Mouse (Mus musculus) forebrain, embryonic 10.5 days (tissue): ENCODE measurements at regions not wholly inside any gene's neighbourhood (a gene's known extent, or its start where the extent isn't known, plus 50 kb on each side); places are given as distances from the start of the nearest gene placed in this dataset.

Experiments used
- DNase-seq: peaks from one replicate; pipeline ENCODE4 v3.0.0-alpha.2; 2017; ENCODE audit warnings: low spot score; ENCODE audit errors: extremely low spot score
- H3K27ac ChIP-seq: fragments of 300-500 bp; sonication (generic); 2 replicates; pipeline ENCODE4 v1.5.1; 2016; ENCODE audit warnings: mild to moderate bottlenecking
- H3K27me3 ChIP-seq: fragments of 300-500 bp; sonication (generic); 2 replicates; pipeline ENCODE4 v1.6.1; 2016; ENCODE audit warnings: mild to moderate bottlenecking; ENCODE audit not compliant: poor library complexity, severe bottlenecking
- H3K36me3 ChIP-seq: fragments of 300-500 bp; sonication (generic); replicated peaks from 2 replicates; pipeline ENCODE4 v1.6.1; 2016; ENCODE audit warnings: mild to moderate bottlenecking, moderate library complexity
- H3K4me1 ChIP-seq: fragments of 300-500 bp; sonication (generic); 2 replicates; pipeline ENCODE4 v1.6.1; 2016
- H3K4me3 ChIP-seq: fragments of 300-500 bp; sonication (generic); 2 replicates; pipeline ENCODE4 v1.5.1; 2016; ENCODE audit warnings: mild to moderate bottlenecking, moderate library complexity
- H3K9me3 ChIP-seq: fragments of 300-500 bp; sonication (generic); 2 replicates; pipeline ENCODE4 v1.6.1; 2016; ENCODE audit warnings: mild to moderate bottlenecking, moderate library complexity
- WGBS: fragments of 180-500 bp; shearing (Covaris S2); methylation state at CpG from one replicate; pipeline ENCODE4 v1.1.7; 2016; 5-methylcytosine and 5-hydroxymethylcytosine counted together

- Histone ChIP-seq H3K27me3 (no peaks in the 10 kb centered on the region), H3K4me1 (peaks cover 14% of the 10 kb centered on the region), H3K36me3 (no peaks in the 10 kb centered on the region), H3K27ac (no peak overlapping the region), H3K4me3 (no peak overlapping the region), H3K9me3 (no peaks in the 10 kb centered on the region)
- WGBS = 40% methylated on average over 4 of the region's 4 CpGs
- DNase-seq = no peak
Observed at GRCm38 (mm10) chr6:93140331-93140731, 197.0 kb upstream of the Adamts9 start.

- 87% methylated on average over 5 of the region's 5 CpGs for WGBS
- Histone ChIP-seq H3K4me1 (peaks cover 16% of the 10 kb centered on the region), H3K4me3 (no peak overlapping the region), H3K27me3 (peaks cover 23% of the 10 kb centered on the region), H3K9me3 (no peaks in the 10 kb centered on the region), H3K27ac (no peak overlapping the region), H3K36me3 (no peaks in the 10 kb centered on the region)
- DNase-seq = no peak
Observed at GRCm38 (mm10) chr6:93133940-93134339, 190.6 kb upstream of the Adamts9 start.

GRCm38 (mm10) chr6:93130946-93131685, 187.8 kb upstream of the Adamts9 start:
- 33% methylated on average over 4 of the region's 4 CpGs for WGBS
- Histone ChIP-seq H3K27me3 (peaks cover 25% of the 10 kb centered on the region), H3K4me3 (no peak overlapping the region), H3K9me3 (no peaks in the 10 kb centered on the region), H3K27ac (no peak overlapping the region; the same call in 1 of the 2 replicates), H3K4me1 (peaks cover 16% of the 10 kb centered on the region), H3K36me3 (no peaks in the 10 kb centered on the region)
- no peak for DNase-seq

- Histone ChIP-seq H3K27me3 (no peaks in the 10 kb centered on the region), H3K36me3 (no peaks in the 10 kb centered on the region), H3K9me3 (no peaks in the 10 kb centered on the region), H3K27ac (no peak overlapping the region), H3K4me1 (0 out of 2 replicates have a peak, but pooled peaks cover 11% of the 10 kb centered on the region), H3K4me3 (no peak overlapping the region)
- no peak for DNase-seq
- WGBS = 92% methylated on average over 12 of the region's 12 CpGs
Observed at GRCm38 (mm10) chr6:93119482-93119881, 176.2 kb upstream of the Adamts9 start.

- WGBS = 94% methylated on average over 3 of the region's 3 CpGs
- no peak overlapping the region for H3K27ac ChIP-seq
- H3K27me3 ChIP-seq = no peaks in the 10 kb centered on the region
- H3K36me3 ChIP-seq = no peaks in the 10 kb centered on the region
- peaks cover 7% of the 10 kb centered on the region; the same call in 1 of the 2 replicates for H3K4me1 ChIP-seq
- no peak for DNase-seq
- no peaks in the 10 kb centered on the region for H3K9me3 ChIP-seq
- no peak overlapping the region for H3K4me3 ChIP-seq
Observed at GRCm38 (mm10) chr6:93113361-93113760, 170.1 kb upstream of the Adamts9 start.

GRCm38 (mm10) chr6:93094730-93095360, 151.6 kb upstream of the Adamts9 start:
- Histone ChIP-seq H3K36me3 (no peaks in the 10 kb centered on the region), H3K4me1 (peaks cover 11% of the 10 kb centered on the region), H3K27me3 (peaks cover 17% of the 10 kb centered on the region), H3K27ac (no peak overlapping the region), H3K9me3 (peaks cover 3% of the 10 kb centered on the region; the same call in 1 of the 2 replicates), H3K4me3 (no peak overlapping the region)
- DNase-seq = no peak
- 10% methylated on average over 5 of the region's 5 CpGs for WGBS

- Histone ChIP-seq H3K4me3 (no peak overlapping the region), H3K27ac (no peak overlapping the region), H3K27me3 (peaks cover 17% of the 10 kb centered on the region), H3K4me1 (peaks cover 11% of the 10 kb centered on the region), H3K36me3 (no peaks in the 10 kb centered on the region), H3K9me3 (peaks cover 3% of the 10 kb centered on the region; the same call in 1 of the 2 replicates)
- WGBS = 82% methylated on average over 2 of the region's 2 CpGs
- DNase-seq = no peak
Observed at GRCm38 (mm10) chr6:93093770-93094169, 150.5 kb upstream of the Adamts9 start.

- Histone ChIP-seq H3K4me3 (no peak overlapping the region), H3K36me3 (no peaks in the 10 kb centered on the region), H3K4me1 (peaks cover 6% of the 10 kb centered on the region; the same call in 1 of the 2 replicates), H3K27ac (no peak overlapping the region), H3K9me3 (no peaks in the 10 kb centered on the region), H3K27me3 (peaks cover 1% of the 10 kb centered on the region; the same call in 1 of the 2 replicates)
- DNase-seq = no peak
- 94% methylated on average over 2 of the region's 2 CpGs for WGBS
Observed at GRCm38 (mm10) chr6:93087329-93087728, 144.0 kb upstream of the Adamts9 start.

- Histone ChIP-seq H3K27me3 (no peaks in the 10 kb centered on the region), H3K27ac (no peak overlapping the region), H3K4me3 (no peak overlapping the region), H3K9me3 (no peaks in the 10 kb centered on the region), H3K36me3 (no peaks in the 10 kb centered on the region), H3K4me1 (peaks cover 6% of the 10 kb centered on the region; the same call in 1 of the 2 replicates)
- WGBS = 87% methylated on average over 1 of the region's 1 CpGs
- DNase-seq = no peak
Observed at GRCm38 (mm10) chr6:93084286-93084685, 141.0 kb upstream of the Adamts9 start.

- H3K4me1 ChIP-seq = peaks cover 6% of the 10 kb centered on the region; the same call in 1 of the 2 replicates
- H3K27me3 ChIP-seq = no peaks in the 10 kb centered on the region
- 90% methylated on average over 6 of the region's 6 CpGs for WGBS
- H3K27ac ChIP-seq = no peak overlapping the region
- no peak overlapping the region for H3K4me3 ChIP-seq
- no peaks in the 10 kb centered on the region for H3K36me3 ChIP-seq
- no peak for DNase-seq
- H3K9me3 ChIP-seq = no peaks in the 10 kb centered on the region
Observed at GRCm38 (mm10) chr6:93083716-93084115, 140.4 kb upstream of the Adamts9 start.

GRCm38 (mm10) chr6:93082205-93082604, 138.9 kb upstream of the Adamts9 start:
- Histone ChIP-seq H3K27ac (no peak overlapping the region), H3K4me1 (peaks cover 6% of the 10 kb centered on the region; the same call in 1 of the 2 replicates), H3K36me3 (no peaks in the 10 kb centered on the region), H3K27me3 (no peaks in the 10 kb centered on the region), H3K9me3 (no peaks in the 10 kb centered on the region), H3K4me3 (no peak overlapping the region)
- WGBS = 86% methylated on average over 4 of the region's 4 CpGs
- no peak for DNase-seq

- 91% methylated on average over 1 of the region's 1 CpGs for WGBS
- DNase-seq = no peak
- Histone ChIP-seq H3K36me3 (no peaks in the 10 kb centered on the region), H3K9me3 (no peaks in the 10 kb centered on the region), H3K4me1 (no peaks in the 10 kb centered on the region), H3K27me3 (no peaks in the 10 kb centered on the region), H3K4me3 (no peak overlapping the region), H3K27ac (no peak overlapping the region)
Observed at GRCm38 (mm10) chr6:93076681-93077080, 133.4 kb upstream of the Adamts9 start.

- Histone ChIP-seq H3K9me3 (no peaks in the 10 kb centered on the region), H3K27ac (no peak overlapping the region), H3K4me3 (no peak overlapping the region), H3K36me3 (no peaks in the 10 kb centered on the region), H3K4me1 (no peaks in the 10 kb centered on the region), H3K27me3 (no peaks in the 10 kb centered on the region)
- no peak for DNase-seq
- WGBS = 78% methylated on average over 5 of the region's 5 CpGs
Observed at GRCm38 (mm10) chr6:93075867-93076266, 132.6 kb upstream of the Adamts9 start.
